ENCODE assay signal across 9 mouse cellular contexts in the genomic region with DNA sequence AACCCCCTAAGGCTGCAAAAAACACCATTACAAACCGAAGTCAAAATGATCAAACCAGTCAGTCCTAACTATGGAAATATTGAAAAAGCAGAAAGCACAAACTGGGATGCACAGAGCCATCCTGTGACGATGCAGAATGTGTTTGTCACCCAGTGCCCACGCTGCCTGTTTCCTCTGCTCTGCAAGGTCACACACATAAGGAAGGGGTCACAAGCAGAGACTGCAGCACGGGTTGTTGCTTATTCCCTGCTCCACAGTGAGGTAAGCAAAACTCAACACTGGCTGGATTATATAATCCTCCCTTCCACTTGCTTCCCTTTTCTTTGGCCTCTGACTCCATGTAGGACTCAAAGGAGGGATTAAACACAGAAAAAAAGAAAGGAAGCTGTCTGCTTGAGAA. TPM values are rescaled to one million over a fixed set of nuclear protein-coding genes. Genes with fewer than 3 reads are reported as not detected.
A peak's percentile ranks its signal among the peaks of the same experiment; 100 is the strongest.
DNase-seq lines count a peak whose midpoint lies in the region; ATAC-seq and TF ChIP-seq lines count a peak whose summit lies in the region.
"Had no signal": no experiment of that assay in that cellular context is flagged by ENCODE, and none has a peak within 500 bp of the region (broad histone marks: within the 10 kb centered on the region; RNA-seq: fewer than 3 reads in every experiment).

No protein-coding gene starts in this region.

- intact Hi-C loops in left cerebral cortex, postnatal 25 days (cut with DNase I), result no loop called here

- no peak for DNase-seq in heart, adult 18-20 months
- DNase-seq in liver, adult 2 months (ENCODE audit: extremely low read depth, low read depth, low spot score), result no peak
- DNase-seq in liver, result no peak
- DNase-seq in left cerebral cortex, postnatal 25 days (ENCODE audit: low spot score in 2 of 2), result no peak
- no peak for DNase-seq in adrenal gland, postnatal 4 days (ENCODE audit: low spot score in 2 of 2)
- DNase-seq: lung, adult 18-20 months had no signal

- H3K4me2 ChIP-seq in heart, embryonic 12.5 days, result peak overlapping the region; percentile 16; the same call in 1 of the 2 replicates
- peak overlapping the region; percentile 56; the same call in 1 of the 2 replicates for H3K4me2 ChIP-seq in neural tube, embryonic 14.5 days (ENCODE audit: low read depth, low read length)

- no peak overlapping the region for H3K9ac ChIP-seq in heart, embryonic 12.5 days
- H3K9ac ChIP-seq in liver, adult 2 months (ENCODE audit: low read depth, low read length), result peak overlapping the region; percentile 67
- H3K9ac ChIP-seq in neural tube, embryonic 14.5 days (replicated peaks; ENCODE audit: low read depth, low read length), result no peak overlapping the region

- H3K9me3 ChIP-seq in heart, embryonic 12.5 days (replicated peaks), result no peaks in the 10 kb centered on the region
- H3K9me3 ChIP-seq in neural tube, embryonic 14.5 days (ENCODE audit: control insufficient read depth, low read length), result no peaks in the 10 kb centered on the region

- no peaks in the 10 kb centered on the region for H3K27me3 ChIP-seq in heart, embryonic 12.5 days (replicated peaks)
- H3K27me3 ChIP-seq in liver, adult 2 months (ENCODE audit: control insufficient read depth, insufficient read depth, low read length), result no peaks in the 10 kb centered on the region
- H3K27me3 ChIP-seq in neural tube, embryonic 14.5 days (ENCODE audit: control insufficient read depth, insufficient read depth, low read length), result no peaks in the 10 kb centered on the region

- TF ChIP-seq CTCF in liver, adult 2 months (IDR thresholded peaks at IDR 0.05; ENCODE audit: low read depth, low read length), result no peak

- peaks cover 16% of the 10 kb centered on the region for H3K36me3 ChIP-seq in heart, embryonic 12.5 days
- H3K36me3 ChIP-seq in liver, adult 2 months (ENCODE audit: control insufficient read depth, insufficient read depth, low read length), result peaks cover 27% of the 10 kb centered on the region
- H3K36me3 ChIP-seq in neural tube, embryonic 14.5 days (ENCODE audit: control insufficient read depth, insufficient read depth, low read length), result peaks cover 3% of the 10 kb centered on the region; the same call in 1 of the 2 replicates

- peak overlapping the region; percentile 3 for H3K27ac ChIP-seq in heart, embryonic 12.5 days (ENCODE audit: poor library complexity, severe bottlenecking)
- peak overlapping the region; percentile 61 for H3K27ac ChIP-seq in liver, adult 2 months (replicated peaks; ENCODE audit: insufficient read depth, low read depth, low read length)
- H3K27ac ChIP-seq in neural tube, embryonic 14.5 days (ENCODE audit: low read depth, low read length), result no peak overlapping the region

- TF ChIP-seq POLR2A in liver, adult 2 months (IDR thresholded peaks at IDR 0.05; ENCODE audit: extremely low read depth, insufficient read depth, low read length), result no peak

- no peak overlapping the region for H3K4me3 ChIP-seq in heart, embryonic 12.5 days
- H3K4me3 ChIP-seq in liver, adult 2 months (ENCODE audit: insufficient read depth, low read depth, low read length), result peak overlapping the region; percentile 17; the same call in 1 of the 2 replicates
- no peak overlapping the region for H3K4me3 ChIP-seq in neural tube, embryonic 14.5 days (ENCODE audit: low read depth, low read length)

- peaks cover 46% of the 10 kb centered on the region for H3K4me1 ChIP-seq in heart, embryonic 12.5 days (replicated peaks)
- peaks cover 34% of the 10 kb centered on the region for H3K4me1 ChIP-seq in liver, adult 2 months (ENCODE audit: control insufficient read depth, insufficient read depth, low read length)
- H3K4me1 ChIP-seq in neural tube, embryonic 14.5 days (ENCODE audit: control insufficient read depth, insufficient read depth, low read length), result peaks cover 30% of the 10 kb centered on the region

- H3K79me2 ChIP-seq in liver, adult 2 months (ENCODE audit: control insufficient read depth, insufficient read depth, low read length), result peaks cover 30% of the 10 kb centered on the region

- ATAC-seq in heart, embryonic 12.5 days (ENCODE audit: insufficient number of reproducible peaks, low FRiP score), result no peak
- ATAC-seq in granulocyte monocyte progenitor cell, adult 5-6 weeks (replicated peaks; ENCODE audit: poor library complexity, severe bottlenecking), result peak; percentile 57
- ATAC-seq in neural tube, embryonic 14.5 days (ENCODE audit: low read depth), result no peak

- WGBS in heart, embryonic 12.5 days, result 53% methylated on average over 4 of the region's 4 CpGs
- WGBS in liver, adult 2 months, result 16% methylated on average over 4 of the region's 4 CpGs
- WGBS in neural tube, embryonic 14.5 days, result 58% methylated on average over 4 of the region's 4 CpGs

RNA-seq across cellular contexts. Expression of a gene that starts 3.5 kb away (rescaled TPM):
- 642 and 652 TPM in 2 replicates for polyA plus RNA-seq in heart, embryonic 12.5 days (2016; fragmentation: Nextera tagmentation; extraction: Ambion mirVana)
- 100 to 1,000 TPM; 736 to 802 TPM for total RNA-seq in heart, adult 18-20 months (2021)
- 967 and 981 TPM in 2 replicates for total RNA-seq in liver, adult 2 months (2014; rRNA removed)
- 1,187 and 1,239 TPM in 2 replicates for polyA plus RNA-seq in liver, adult 2 months (2012; rRNA removed)
- total RNA-seq in granulocyte monocyte progenitor cell, adult 5-6 weeks (2014; fragmentation: Nextera tagmentation), result 834 and 975 TPM in 2 replicates
- 1,023 and 1,048 TPM in 2 replicates for total RNA-seq in granulocyte monocyte progenitor cell, adult 5-6 weeks (2017)
- 720 and 814 TPM in 2 replicates for polyA plus RNA-seq in neural tube, embryonic 14.5 days (2014; fragmentation: Nextera tagmentation; extraction: Ambion mirVana)
- 100 to 1,000 TPM; 746 to 815 TPM for total RNA-seq in left cerebral cortex, postnatal 25 days (2021)
- 100 to 1,000 TPM; 885 to 908 TPM for total RNA-seq in adrenal gland, postnatal 4 days (2021)

RNA-seq across cellular contexts. Expression of a gene that starts 55.9 kb away (rescaled TPM):
- polyA plus RNA-seq in heart, embryonic 12.5 days (2016; fragmentation: Nextera tagmentation; extraction: Ambion mirVana), result 13.5 and 18.1 TPM in 2 replicates
- 10 to 100 TPM; 17.9 to 23.6 TPM for total RNA-seq in heart, adult 18-20 months (2021)
- 7.0 and 7.2 TPM in 2 replicates for total RNA-seq in liver, adult 2 months (2014; rRNA removed)
- polyA plus RNA-seq in liver, adult 2 months (2012; rRNA removed), result 1.1 and 1.2 TPM in 2 replicates
- 25.4 and 34.8 TPM in 2 replicates for total RNA-seq in granulocyte monocyte progenitor cell, adult 5-6 weeks (2014; fragmentation: Nextera tagmentation)
- 16.2 and 18.7 TPM in 2 replicates for total RNA-seq in granulocyte monocyte progenitor cell, adult 5-6 weeks (2017)
- 33.8 and 38.5 TPM in 2 replicates for polyA plus RNA-seq in neural tube, embryonic 14.5 days (2014; fragmentation: Nextera tagmentation; extraction: Ambion mirVana)
- 10 to 100 TPM; 31.1 to 33.1 TPM for total RNA-seq in left cerebral cortex, postnatal 25 days (2021)
- total RNA-seq in adrenal gland, postnatal 4 days (2021), result 10 to 100 TPM; 16.1 to 23.7 TPM
